Mouse (Mus musculus) lung, adult 2 months (tissue): Measurements from ENCODE around the gene Trdmt1.

Source experiments
- CTCF ChIP-seq: fragments of 200-500 bp; IDR thresholded peaks from 2 replicates; pipeline ENCODE4 v1.5.1; 2011; ENCODE audit warnings: mild to moderate bottlenecking, low read length, control low read depth; ENCODE audit not compliant: insufficient read depth
- POLR2A ChIP-seq: fragments of 200-500 bp; IDR thresholded peaks from 2 replicates; pipeline ENCODE4 v1.6.1; 2011; ENCODE audit warnings: low read depth, mild to moderate bottlenecking, control low read depth, low read length, borderline replicate concordance; ENCODE audit errors: extremely low read depth

DNA sequence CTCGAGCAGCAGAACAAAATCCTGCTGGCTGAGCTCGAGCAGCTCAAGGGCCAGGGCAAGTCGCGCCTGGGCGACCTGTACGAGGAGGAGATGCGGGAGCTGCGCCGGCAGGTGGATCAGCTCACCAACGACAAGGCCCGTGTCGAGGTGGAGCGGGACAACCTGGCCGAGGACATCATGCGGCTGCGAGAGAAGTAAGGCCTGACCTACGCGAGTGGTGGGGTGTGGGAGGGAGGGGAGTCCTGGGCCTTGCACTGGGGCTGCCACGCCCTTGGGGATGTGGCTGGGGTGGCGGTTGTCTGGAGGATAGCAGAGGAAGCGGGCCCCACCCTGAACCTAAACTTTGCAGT lies 30.3 kb upstream of the Trdmt1 start:
- TF ChIP-seq POLR2A (peak; percentile 37; the same call in 1 of the 2 replicates), CTCF (no peak)
